Mouse (Mus musculus) erythroid progenitor cell, adult 5-6 weeks (primary cell): ENCODE results near the gene Kif24. TPM values are rescaled to one million over a fixed set of nuclear protein-coding genes. Genes with fewer than 3 reads are reported as not detected.
"Not testable (repeated sequence)": the region's sequence is repeated elsewhere in the genome, so short reads cannot be mapped to it uniquely, and the experiment has no call there.

Experiments
- ATAC-seq: replicated peaks from 2 replicates; pipeline ENCODE4 v1.8.0; 2016; ENCODE audit warnings: moderate number of reproducible peaks, mild to moderate bottlenecking, moderate TSS enrichment, inconsistent platforms; ENCODE audit not compliant: poor library complexity, low FRiP score, severe bottlenecking
- total RNA-seq, 2 experiments: library from RNA; stranded (forward) in 1 of 2; stranded (reverse) in 1 of 2; fragments of 150-400 nt in 1 of 2; fragments of 186-747, 209-891 nt in 1 of 2; gene quantifications; 2 replicates each; pipeline versions ENCODE4 v1.2.3 to v1.2.4; 2015 to 2017; ENCODE audit warnings: low replicate concordance in 2 of 2

Kif24 gene
- total RNA-seq, 2 experiments from 2014 or later, result 92.7 to 122 TPM

- no peak for ATAC-seq
Observed at GRCm38 (mm10) chr4:41494378-41494777, 29.7 kb upstream of the Kif24 start.

GRCm38 (mm10) chr4:41493464-41494116 is 28.9 kb upstream of the Kif24 start:
- ATAC-seq, result no peak

GRCm38 (mm10) chr4:41492951-41493350 is 28.3 kb upstream of the Kif24 start:
- no peak for ATAC-seq

- no peak for ATAC-seq
Observed at GRCm38 (mm10) chr4:41481601-41482017, 16.9 kb upstream of the Kif24 start.

GRCm38 (mm10) chr4:41480254-41480653 is 15.6 kb upstream of the Kif24 start:
- no peak for ATAC-seq

GRCm38 (mm10) chr4:41479456-41479804 is 14.7 kb upstream of the Kif24 start:
- ATAC-seq, result no peak

GRCm38 (mm10) chr4:41478751-41479455 is 14.2 kb upstream of the Kif24 start:
- no peak for ATAC-seq

GRCm38 (mm10) chr4:41477648-41478160 is 13.0 kb upstream of the Kif24 start:
- ATAC-seq, result no peak

- no peak for ATAC-seq
Observed at GRCm38 (mm10) chr4:41471384-41471689, 6.7 kb upstream of the Kif24 start.

- no peak for ATAC-seq
Observed at GRCm38 (mm10) chr4:41470684-41471383, 6.1 kb upstream of the Kif24 start.

- ATAC-seq, result no peak
Observed at GRCm38 (mm10) chr4:41470051-41470683, 5.5 kb upstream of the Kif24 start.

GRCm38 (mm10) chr4:41469199-41469598 is 4.5 kb upstream of the Kif24 start:
- no peak for ATAC-seq

GRCm38 (mm10) chr4:41468396-41469080 is 3.9 kb upstream of the Kif24 start:
- ATAC-seq, result no peak

- no peak for ATAC-seq
Observed at GRCm38 (mm10) chr4:41465287-41465665, 589 bp upstream of the Kif24 start.

- ATAC-seq, result not testable (repeated sequence)
Observed at GRCm38 (mm10) chr4:41463051-41463738, 1.5 kb downstream of the Kif24 start.

GRCm38 (mm10) chr4:41460690-41461089 is 4.0 kb downstream of the Kif24 start:
- ATAC-seq, result no peak

- ATAC-seq, result no peak
Observed at GRCm38 (mm10) chr4:41447595-41447994, 17.1 kb downstream of the Kif24 start.

GRCm38 (mm10) chr4:41442790-41443302 is 21.8 kb downstream of the Kif24 start:
- no peak for ATAC-seq

- no peak for ATAC-seq
Observed at GRCm38 (mm10) chr4:41438931-41439330, 25.8 kb downstream of the Kif24 start.
